Mouse (Mus musculus) small intestine, adult 2 months (tissue): Measurements from ENCODE around the gene Pbx2.

ENCODE experiments used
- CTCF ChIP-seq: fragments of 200-500 bp; IDR thresholded peaks from 2 replicates; pipeline ENCODE4 v1.5.1; 2012; ENCODE audit warnings: low read depth, mild to moderate bottlenecking, control low read depth, inconsistent platforms, low read length, moderate library complexity, mixed read lengths; ENCODE audit not compliant: insufficient replicate concordance, insufficient read length; ENCODE audit errors: extremely low read depth
- POLR2A ChIP-seq: fragments of 200-500 bp; IDR thresholded peaks from 2 replicates; pipeline ENCODE4 v1.6.1; 2012; ENCODE audit warnings: low read depth, mild to moderate bottlenecking, control low read depth, inconsistent platforms, low read length, moderate library complexity

GRCm38 (mm10) chr17:34613054-34613645 is 22.1 kb downstream of the Pbx2 start:
- TF ChIP-seq POLR2A, result no peak
- TF ChIP-seq CTCF, result no peak
